Mouse (Mus musculus) CH12.LX (cell line): ENCODE data around the gene Ephx1. TPM values are rescaled to one million over a fixed set of nuclear protein-coding genes. Genes with fewer than 3 reads are reported as not detected.

Experiments
- DNase-seq: peaks from one replicate; pipeline ENCODE4 v3.0.0-alpha.2; 2013; ENCODE audit errors: extremely low read depth
- H3K27ac ChIP-seq: 2 replicates; pipeline ENCODE4 v1.5.1; 2012; ENCODE audit warnings: low read depth, mild to moderate bottlenecking, control low read depth, moderate library complexity; ENCODE audit not compliant: insufficient read depth
- H3K27me3 ChIP-seq: replicated peaks from 2 replicates; pipeline ENCODE3; 2012; ENCODE audit warnings: inconsistent platforms
- H3K36me3 ChIP-seq, 2 experiments: replicated peaks in 1 of 2; 2 replicates each; pipeline versions ENCODE3 to v1.6.1; 2012; ENCODE audit warnings: inconsistent platforms in 1 of 2, low read length in 1 of 2, mild to moderate bottlenecking in 1 of 2, mixed read lengths in 1 of 2, moderate library complexity in 1 of 2; ENCODE audit not compliant: control insufficient read depth in 1 of 2, insufficient read depth in 1 of 2
- H3K4me1 ChIP-seq, 2 experiments: 2 replicates each; pipeline ENCODE4 v1.6.1; 2012; ENCODE audit warnings: inconsistent platforms in 1 of 2, moderate library complexity in 1 of 2; ENCODE audit not compliant: insufficient read depth in 2 of 2, control insufficient read depth in 1 of 2
- H3K4me2 ChIP-seq: 2 replicates; pipeline ENCODE4 v1.6.1; 2012; ENCODE audit warnings: low read depth, mild to moderate bottlenecking, control low read depth; ENCODE audit not compliant: poor library complexity, insufficient read depth, severe bottlenecking
- H3K4me3 ChIP-seq, 3 experiments: fragments of 150-350 bp in 1 of 3; sonication (generic) in 1 of 3; replicated peaks in 1 of 3; 2 replicates each; pipeline versions ENCODE3 to v1.5.1; 2011 to 2012; ENCODE audit warnings: low read depth in 2 of 3, low read length in 2 of 3, mild to moderate bottlenecking in 2 of 3, moderate library complexity in 2 of 3, control low read depth in 1 of 3, improper control_type of control experiment in 1 of 3, inconsistent platforms in 1 of 3, mixed read lengths in 1 of 3; ENCODE audit not compliant: poor library complexity in 1 of 3
- H3K79me2 ChIP-seq: replicated peaks from 2 replicates; pipeline ENCODE4 v1.6.1; 2012; ENCODE audit warnings: mild to moderate bottlenecking, moderate library complexity; ENCODE audit not compliant: control insufficient read depth, poor library complexity, insufficient read depth, severe bottlenecking; ENCODE audit errors: extremely low read depth
- H3K9ac ChIP-seq: 2 replicates; pipeline ENCODE4 v1.6.1; 2012; ENCODE audit warnings: low read depth, mild to moderate bottlenecking, control low read depth, moderate library complexity; ENCODE audit not compliant: insufficient read depth
- H3K9me3 ChIP-seq: replicated peaks from 2 replicates; pipeline ENCODE3; 2012; ENCODE audit warnings: low read length, inconsistent platforms, mixed read lengths
- BHLHE40 ChIP-seq: IDR thresholded peaks from 2 replicates; pipeline ENCODE4 v1.6.1; 2011; ENCODE audit warnings: mild to moderate bottlenecking, low read depth, low read length, improper control_type of control experiment
- CHD1 ChIP-seq: IDR thresholded peaks from 2 replicates; pipeline ENCODE4 v1.6.1; 2012; ENCODE audit warnings: low read depth, low read length, improper control_type of control experiment, inconsistent platforms
- CHD2 ChIP-seq: IDR thresholded peaks from 2 replicates; pipeline ENCODE4 v1.6.1; 2011; ENCODE audit warnings: low read length, improper control_type of control experiment
- CTCF ChIP-seq, 2 experiments: IDR thresholded peaks in 1 of 2; conservative IDR thresholded peaks in 1 of 2; 2 replicates each; pipeline ENCODE4 v1.5.1; 2011 to 2012; ENCODE audit warnings: low read depth in 2 of 2, low read length in 2 of 2, improper control_type of control experiment in 1 of 2, inconsistent platforms in 1 of 2, mild to moderate bottlenecking in 1 of 2, moderate library complexity in 1 of 2
- E2F4 ChIP-seq: IDR thresholded peaks from 2 replicates; pipeline ENCODE4 v1.6.1; 2011; ENCODE audit warnings: low read depth, low read length, improper control_type of control experiment; ENCODE audit not compliant: insufficient replicate concordance
- ETS1 ChIP-seq: conservative IDR thresholded peaks from 2 replicates; pipeline ENCODE4 v1.6.1; 2012; ENCODE audit warnings: low read depth, mild to moderate bottlenecking, inconsistent platforms, low read length, improper control_type of control experiment, moderate library complexity
- GABPA ChIP-seq: IDR thresholded peaks from 2 replicates; pipeline ENCODE4 v1.6.1; 2012; ENCODE audit warnings: low read depth, low read length, improper control_type of control experiment, inconsistent platforms; ENCODE audit not compliant: insufficient replicate concordance
- JUN ChIP-seq: IDR thresholded peaks from 2 replicates; pipeline ENCODE4 v1.6.1; 2011; ENCODE audit warnings: low read depth, mild to moderate bottlenecking, low read length, improper control_type of control experiment, moderate library complexity; ENCODE audit not compliant: insufficient read depth
- JUND ChIP-seq: conservative IDR thresholded peaks from 2 replicates; pipeline ENCODE4 v1.6.1; 2011; ENCODE audit warnings: low read depth, low read length, improper control_type of control experiment
- MAFK ChIP-seq: IDR thresholded peaks from 2 replicates; pipeline ENCODE4 v1.6.1; 2011; ENCODE audit warnings: low read length, improper control_type of control experiment; ENCODE audit not compliant: insufficient replicate concordance
- MXI1 ChIP-seq: IDR thresholded peaks from 2 replicates; pipeline ENCODE4 v1.6.1; 2011; ENCODE audit warnings: mild to moderate bottlenecking, low read depth, low read length, improper control_type of control experiment
- NELFE ChIP-seq: IDR thresholded peaks from 2 replicates; pipeline ENCODE4 v1.6.1; 2011; ENCODE audit warnings: low read depth, low read length, improper control_type of control experiment
- PAX5 ChIP-seq: IDR thresholded peaks from 2 replicates; pipeline ENCODE4 v1.6.1; 2012; ENCODE audit warnings: low read length, inconsistent platforms, mixed read lengths
- RAD21 ChIP-seq: IDR thresholded peaks from 2 replicates; pipeline ENCODE4 v1.6.1; 2011; ENCODE audit warnings: low read depth, mild to moderate bottlenecking, low read length, improper control_type of control experiment, moderate library complexity
- RCOR1 ChIP-seq: conservative IDR thresholded peaks from 2 replicates; pipeline ENCODE4 v1.6.1; 2012; ENCODE audit warnings: low read depth, mild to moderate bottlenecking, inconsistent platforms, low read length, improper control_type of control experiment
- SIN3A ChIP-seq: IDR thresholded peaks from 2 replicates; pipeline ENCODE4 v1.6.1; 2012; ENCODE audit warnings: low read length, improper control_type of control experiment, inconsistent platforms
- SMC3 ChIP-seq: IDR thresholded peaks from 2 replicates; pipeline ENCODE4 v1.6.1; 2011; ENCODE audit warnings: low read depth, low read length, improper control_type of control experiment
- TBP ChIP-seq: conservative IDR thresholded peaks from 2 replicates; pipeline ENCODE4 v1.6.1; 2011; ENCODE audit warnings: low read depth, low read length, improper control_type of control experiment
- TCF12 ChIP-seq: IDR thresholded peaks from 2 replicates; pipeline ENCODE4 v1.6.1; 2014; ENCODE audit warnings: low read depth, mild to moderate bottlenecking, inconsistent platforms, low read length, improper control_type of control experiment
- UBTF ChIP-seq: IDR thresholded peaks from 2 replicates; pipeline ENCODE4 v1.6.1; 2012; ENCODE audit warnings: low read depth, mild to moderate bottlenecking, inconsistent platforms, low read length, improper control_type of control experiment, moderate library complexity
- USF2 ChIP-seq: conservative IDR thresholded peaks from 2 replicates; pipeline ENCODE4 v1.6.1; 2011; ENCODE audit warnings: low read depth, low read length, improper control_type of control experiment
- ZC3H11A ChIP-seq: IDR thresholded peaks from 2 replicates; pipeline ENCODE4 v1.6.1; 2012; ENCODE audit warnings: low read depth, mild to moderate bottlenecking, inconsistent platforms, low read length, improper control_type of control experiment
- ZNF384 ChIP-seq: IDR thresholded peaks from 2 replicates; pipeline ENCODE4 v1.6.1; 2012; ENCODE audit warnings: low read depth, low read length, improper control_type of control experiment, inconsistent platforms
- dilution Hi-C: fragments of 300-500 bp; cut with MboI; formaldehyde crosslinking; loops from 2 replicates; pipeline ENCODE4 v1.14.3; 2020; ENCODE audit warnings: low sequenced_read_pairs; ENCODE audit not compliant: extremely low pct_unique_long_range_greater_than_20kb, extremely low pct_ligation_motif_present
- in situ Hi-C: fragments of 300-500 bp; cut with MboI; formaldehyde crosslinking; loops from 3 replicates; pipeline ENCODE4 v1.14.3; 2019; ENCODE audit warnings: low sequenced_read_pairs, low pct_ligation_motif_present, low pct_unique_long_range_greater_than_20kb, mixed read lengths
- polyA plus RNA-seq: library from polyadenylated mRNA; unstranded; fragments of >175 nt; gene quantifications from 2 replicates; pipeline ENCODE4 v1.2.1, GENCODE M21; 2012; ENCODE audit warnings: low read depth; ENCODE audit not compliant: insufficient read length
- total RNA-seq, 2 experiments: library from RNA; depleted of rRNA; stranded (reverse); fragments of 300-350 nt in 1 of 2; fragments of >200 nt in 1 of 2; gene quantifications; 2 replicates each; pipeline ENCODE4 v1.2.3; 2012 to 2014

Gene Ephx1
- total and polyA plus RNA-seq, 3 experiments, result 10.7 to 20.7 (median 12.0) TPM

DNA sequence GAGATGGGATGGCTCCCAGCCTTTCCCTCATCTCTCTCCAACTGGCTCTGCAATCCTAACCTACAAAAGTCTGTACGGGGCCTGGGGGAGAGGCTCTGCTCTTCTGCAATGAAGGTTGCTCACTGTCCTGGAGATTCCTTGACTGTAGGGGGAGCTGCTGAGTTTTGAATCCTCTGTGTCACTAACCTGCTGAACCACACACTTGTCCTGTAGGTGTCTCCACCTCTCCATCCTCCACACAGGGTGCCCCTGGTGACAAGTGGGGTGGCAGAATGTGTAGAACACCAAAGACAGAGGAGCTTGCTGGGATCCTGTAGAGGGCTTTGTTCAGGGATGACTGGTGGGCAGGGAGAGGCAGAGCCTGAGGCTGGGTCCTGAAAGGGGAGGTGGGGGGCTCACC, 1.6 kb upstream of the Ephx1 start:
- in situ Hi-C loops, result loop anchor here (5.0 to 25.0 kb wide), 2 partner anchors 35 to 515 kb away; no protein-coding TSS in a partner anchor
- peak; percentile 85 for DNase-seq
- Histone ChIP-seq H3K27me3 (peaks cover 28% of the 10 kb centered on the region), H3K27ac (no peak overlapping the region), H3K9ac (no peak overlapping the region), H3K79me2 (no peaks in the 10 kb centered on the region), H3K4me1 (peaks cover 0 to 5% of the 10 kb centered on the region in 2 experiments; a peak in 2 of 4 replicates), H3K9me3 (peaks cover 3% of the 10 kb centered on the region), H3K4me3 (no peak overlapping the region), H3K36me3 (no peaks in the 10 kb centered on the region), H3K4me2 (no peak overlapping the region)
- dilution Hi-C loops, result no loop called here
- peak; percentile 66 to 99; a peak in 3 of 4 replicates for TF ChIP-seq CTCF (conservative IDR thresholded peaks at IDR 0.05 in 1 of 2, IDR thresholded peaks at IDR 0.05 in 1 of 2; ENCODE audit: low read depth in 2 of 2, low read length in 2 of 2)
- TF ChIP-seq ETS1, result no peak
- no peak for TF ChIP-seq PAX5
- no peak for TF ChIP-seq ZC3H11A
- TF ChIP-seq NELFE, result peak; percentile 60; the same call in 1 of the 2 replicates
- peak; percentile 77 for TF ChIP-seq RAD21
- peak; percentile 62 for TF ChIP-seq SMC3
- TF ChIP-seq MAFK, result no peak

DNA sequence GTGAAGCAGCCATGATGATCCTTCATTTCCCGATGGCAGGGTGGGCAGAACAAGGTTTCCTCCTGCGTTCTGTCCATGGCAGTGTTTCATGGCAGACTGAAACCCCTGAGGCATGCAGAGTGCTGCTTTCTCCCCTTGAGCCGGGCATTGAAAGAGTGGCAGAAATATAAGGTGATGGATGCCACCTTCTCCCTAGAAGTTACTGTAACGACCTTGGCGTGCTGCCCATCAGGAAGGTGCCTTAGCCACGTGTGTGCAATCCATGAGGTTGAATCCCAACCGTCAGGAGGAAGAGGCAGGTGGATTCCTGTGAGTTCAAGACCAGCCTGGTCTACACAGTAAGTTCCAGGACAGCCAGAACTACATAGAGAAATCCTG, 773 bp upstream of the Ephx1 start:
- TF ChIP-seq NELFE (no peak), MXI1 (no peak), TBP (no peak), ZNF384 (no peak), UBTF (no peak), RCOR1 (no peak), USF2 (no peak), CHD2 (no peak), MAFK (no peak), JUN (no peak), JUND (no peak), GABPA (no peak), CHD1 (no peak), SIN3A (no peak), BHLHE40 (no peak), SMC3 (no peak), E2F4 (no peak), TCF12 (no peak)
- TF ChIP-seq, all 38 proteins: peak for 0
- Histone ChIP-seq H3K4me1 (peaks cover 0 to 5% of the 10 kb centered on the region in 2 experiments; a peak in 2 of 4 replicates), H3K4me3 (no peak overlapping the region), H3K36me3 (no peaks in the 10 kb centered on the region), H3K27ac (no peak overlapping the region), H3K4me2 (no peak overlapping the region), H3K9me3 (peaks cover 3% of the 10 kb centered on the region), H3K27me3 (peaks cover 28% of the 10 kb centered on the region), H3K79me2 (no peaks in the 10 kb centered on the region), H3K9ac (no peak overlapping the region)
- DNase-seq, result no peak
- dilution Hi-C loops (no loop called here), in situ Hi-C loops (loop anchor here (5.0 to 25.0 kb wide), 2 partner anchors 34 to 516 kb away; no protein-coding TSS in a partner anchor)
